Mouse (Mus musculus): ENCODE data around the gene Etnk2.

Gene Etnk2

DNA sequence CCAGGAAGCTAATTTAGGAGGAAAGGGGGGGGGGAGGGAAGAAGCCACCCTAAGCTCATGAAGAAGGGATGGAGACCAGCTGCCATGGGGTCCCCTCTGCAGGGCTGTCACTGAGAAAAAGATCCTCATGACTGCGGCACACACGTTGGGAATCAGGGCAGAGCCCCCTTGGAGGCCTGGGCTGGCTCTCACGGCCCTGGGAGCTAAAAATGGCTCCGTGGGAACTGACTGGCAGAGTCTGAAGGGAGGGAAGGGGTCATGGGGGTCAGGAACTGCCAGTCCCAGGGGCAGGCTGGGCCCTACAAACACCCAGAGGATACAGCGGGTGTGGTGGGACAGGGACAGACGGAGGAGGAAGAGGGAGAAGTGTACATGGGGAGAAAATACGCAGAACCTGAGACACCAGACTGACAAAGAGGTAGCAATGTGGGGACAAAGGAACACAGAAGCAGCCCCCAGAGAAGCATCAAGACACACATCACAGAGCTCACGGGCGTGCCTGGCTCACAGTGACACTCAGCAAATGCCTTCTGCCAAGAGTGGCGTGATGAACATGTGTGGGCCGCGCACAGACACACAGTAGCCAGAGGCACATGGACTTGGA is 19.3 kb downstream of the Etnk2 start:
- DNase-seq (ENCODE audit: low spot score in 2 of 2): no peak

DNA sequence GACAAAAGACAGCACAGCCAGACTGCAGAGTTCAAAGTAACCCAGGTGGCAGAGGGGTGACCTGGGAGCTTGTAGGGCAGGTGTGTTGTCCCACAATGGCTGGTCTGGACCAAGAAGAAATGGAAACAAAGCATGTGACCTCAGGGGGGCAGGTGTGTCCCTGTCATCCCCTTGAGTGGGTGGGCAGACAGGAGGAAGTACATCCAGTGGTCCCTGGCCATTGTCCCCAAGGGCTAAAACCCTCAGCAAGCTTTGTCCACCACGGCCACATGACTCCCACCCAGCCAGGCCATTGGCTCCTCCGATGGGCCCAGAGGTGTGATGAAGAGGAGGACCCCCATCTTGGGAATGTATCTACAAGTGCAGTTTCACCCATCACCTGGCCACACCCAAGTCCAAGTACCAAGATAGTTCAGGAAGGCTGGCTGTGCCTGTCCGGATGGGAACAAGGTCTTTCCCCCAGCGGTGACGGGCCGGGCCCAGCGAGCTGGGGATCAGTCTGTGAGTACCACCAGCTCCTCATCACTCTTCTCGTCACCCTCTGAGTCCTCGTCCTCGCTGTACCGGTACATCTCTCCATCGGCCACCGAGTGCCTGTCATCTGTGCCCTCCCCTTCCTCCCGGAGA is 19.9 kb downstream of the Etnk2 start:
- no peak for DNase-seq (ENCODE audit: low spot score in 2 of 2)

DNA sequence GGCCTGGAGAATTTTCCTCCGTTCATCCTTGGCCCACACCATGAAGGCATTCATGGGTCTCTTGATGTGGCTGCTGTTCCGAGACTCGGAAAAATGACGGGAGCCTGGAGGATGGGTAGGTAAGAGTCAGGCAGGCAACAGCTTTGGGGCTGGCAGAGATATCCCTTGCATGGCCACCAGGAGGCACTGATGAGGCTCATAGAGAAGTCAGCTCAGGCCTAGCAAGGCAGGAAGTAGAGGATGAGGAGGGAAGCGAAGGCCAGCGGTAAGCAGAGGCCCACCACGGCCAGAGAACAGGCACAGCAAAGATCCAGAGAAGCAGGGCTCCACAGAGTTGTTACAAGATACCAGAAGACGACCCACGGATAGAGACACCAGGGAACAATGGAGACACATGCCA is 22.1 kb downstream of the Etnk2 start:
- DNase-seq (ENCODE audit: low spot score in 2 of 2): peak in 1 of 2 experiments; percentile 68

DNA sequence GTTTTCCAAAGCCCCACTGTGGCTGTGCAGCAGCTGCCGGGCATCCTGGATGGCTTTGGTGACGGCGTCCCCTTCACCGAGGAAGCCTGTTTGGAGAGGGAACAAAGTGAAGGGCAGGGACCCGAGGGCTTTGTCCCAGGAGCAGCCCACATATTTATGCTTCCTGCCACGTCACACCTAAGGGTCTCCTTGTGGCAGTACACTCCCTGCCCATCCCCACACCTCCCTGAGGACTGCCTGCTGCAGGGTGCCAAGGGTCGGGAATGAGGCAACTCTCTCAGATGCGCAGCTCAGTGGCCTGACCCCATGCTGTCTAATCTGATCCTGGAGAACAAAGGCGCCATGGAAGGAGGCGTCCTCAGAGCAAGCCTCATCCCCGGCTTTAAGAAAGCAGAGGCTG is 22.8 kb downstream of the Etnk2 start:
- DNase-seq (ENCODE audit: low spot score in 2 of 2): no peak

DNA sequence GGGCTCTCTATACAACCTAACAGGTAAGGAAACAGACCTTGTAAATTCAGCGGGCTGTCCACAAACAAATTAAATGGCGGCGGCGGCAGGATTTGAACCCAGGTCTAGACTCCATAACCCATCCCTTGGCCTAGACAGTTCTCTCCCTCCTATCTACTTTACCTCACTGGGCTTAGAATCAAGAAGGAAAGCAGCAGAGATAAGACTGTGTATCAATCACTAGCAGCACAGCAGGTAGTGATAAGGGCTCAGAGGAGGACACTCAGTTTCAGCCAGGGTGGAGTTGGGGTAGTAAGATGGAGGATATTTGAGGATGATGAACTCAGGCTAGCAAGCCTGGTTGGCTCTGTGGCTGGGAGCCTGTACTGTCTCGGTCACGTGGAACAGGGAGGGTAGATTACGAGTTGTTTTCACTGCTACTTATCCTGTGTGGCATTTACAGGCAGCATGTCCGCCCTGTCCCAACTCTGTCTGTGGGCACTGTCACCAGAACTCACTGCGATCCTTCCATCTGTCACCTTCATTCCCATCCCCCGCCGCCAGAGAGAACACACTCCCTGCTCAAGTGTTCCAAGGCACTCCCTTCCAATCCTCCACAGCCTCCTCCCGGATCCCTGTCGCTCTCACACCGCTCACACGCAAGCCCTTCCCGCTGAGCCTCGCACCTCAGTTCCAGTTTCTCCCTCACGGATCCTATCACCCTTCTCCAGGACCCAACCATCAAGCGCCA is 24.3 kb downstream of the Etnk2 start:
- no peak for DNase-seq (ENCODE audit: low spot score in 2 of 2)

DNA sequence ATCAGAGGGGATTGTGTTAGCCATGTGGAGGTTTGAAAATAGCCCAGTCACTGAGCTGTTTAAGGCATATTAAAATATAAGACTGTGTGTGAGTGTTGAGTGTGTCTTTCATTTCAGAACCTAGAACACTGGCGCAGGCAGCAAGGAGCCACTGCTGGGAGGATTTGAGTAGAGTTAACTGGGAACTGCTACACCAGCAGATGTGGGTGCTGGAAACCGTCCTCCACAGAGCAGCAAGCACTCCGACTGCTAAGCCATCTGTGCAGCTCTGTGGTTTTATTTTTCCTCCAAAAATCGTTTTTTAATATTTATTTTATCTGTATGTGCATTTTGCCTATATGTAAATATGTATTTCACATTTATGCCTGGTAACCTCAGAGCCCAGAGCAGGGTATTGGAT is 31.3 kb downstream of the Etnk2 start:
- DNase-seq (ENCODE audit: low spot score in 2 of 2): no peak

DNA sequence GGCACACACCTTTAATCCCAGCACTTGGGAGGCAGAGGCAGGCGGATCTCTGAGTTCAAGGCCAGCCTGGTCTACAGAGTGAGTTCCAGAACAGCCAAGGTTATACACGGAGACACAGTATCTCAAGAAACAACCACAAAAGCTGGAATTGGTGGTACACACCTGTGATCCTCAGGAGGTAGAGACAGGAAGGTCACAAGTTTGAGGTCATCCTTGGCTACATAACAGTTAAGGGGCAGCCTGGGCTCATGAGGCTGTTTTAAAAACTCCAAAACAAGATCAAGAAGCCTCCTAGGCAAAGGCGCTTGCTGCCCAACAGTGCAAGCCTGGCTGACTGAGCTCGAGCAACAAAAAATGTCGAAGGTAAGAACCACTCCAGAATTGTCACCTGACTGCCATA is 33.3 kb downstream of the Etnk2 start:
- DNase-seq (ENCODE audit: low spot score in 2 of 2): no peak

DNA sequence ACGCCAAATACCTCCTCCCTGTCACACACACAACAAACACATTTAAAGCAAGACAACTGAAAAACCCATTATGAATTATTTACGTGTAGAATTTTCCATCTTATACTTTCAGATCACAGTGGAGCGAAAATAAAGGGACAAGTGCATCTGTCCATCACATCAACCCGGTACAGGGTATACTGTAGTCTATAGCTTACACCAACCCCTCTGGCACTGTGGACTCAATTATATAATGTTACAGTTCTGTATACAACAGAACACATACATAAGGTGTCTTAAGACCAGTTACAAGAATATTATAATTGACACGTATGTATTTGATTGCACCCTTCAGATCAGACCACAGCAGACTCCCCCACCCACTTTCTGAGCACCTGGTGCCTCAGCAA is 33.7 kb downstream of the Etnk2 start:
- DNase-seq (ENCODE audit: low spot score in 2 of 2): no peak

DNA sequence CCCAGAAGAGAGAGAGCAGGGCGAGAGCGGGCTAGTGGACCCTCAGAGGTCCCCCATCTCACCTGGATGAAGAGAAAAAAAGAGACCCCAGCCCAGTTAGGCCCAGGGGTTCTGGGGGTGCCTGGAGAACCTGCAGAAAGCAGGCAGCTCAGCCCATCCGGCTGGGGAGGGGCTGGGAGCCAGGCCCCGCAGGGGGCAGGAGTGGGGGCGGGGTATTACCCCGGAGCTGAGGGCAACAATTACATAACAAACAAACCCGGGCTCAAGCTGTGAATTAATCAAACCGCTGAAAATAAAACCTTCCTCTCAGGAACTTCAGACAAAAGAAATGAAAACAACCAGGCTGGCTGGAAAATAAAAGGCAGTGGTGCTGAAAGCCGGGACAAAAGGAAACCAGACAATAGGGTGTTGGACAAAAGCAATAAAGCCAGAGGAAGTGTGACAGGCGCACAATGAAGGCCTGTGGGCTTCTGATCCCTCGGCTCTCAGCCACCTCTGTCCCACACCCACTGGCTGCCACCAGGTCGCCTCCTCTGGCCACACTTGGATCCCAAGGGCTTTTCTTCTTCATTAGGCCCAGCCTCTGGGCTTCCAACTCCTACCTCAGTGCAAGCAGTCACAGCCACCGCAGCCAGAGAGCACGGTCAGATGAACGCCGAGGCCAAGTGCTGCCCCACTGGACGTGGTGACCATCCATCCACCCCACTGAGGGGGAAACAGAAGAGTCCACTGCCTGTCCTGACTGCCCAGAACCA is 34.3 kb downstream of the Etnk2 start:
- peak in 1 of 2 experiments; percentile 13 for DNase-seq (ENCODE audit: low spot score in 2 of 2)

DNA sequence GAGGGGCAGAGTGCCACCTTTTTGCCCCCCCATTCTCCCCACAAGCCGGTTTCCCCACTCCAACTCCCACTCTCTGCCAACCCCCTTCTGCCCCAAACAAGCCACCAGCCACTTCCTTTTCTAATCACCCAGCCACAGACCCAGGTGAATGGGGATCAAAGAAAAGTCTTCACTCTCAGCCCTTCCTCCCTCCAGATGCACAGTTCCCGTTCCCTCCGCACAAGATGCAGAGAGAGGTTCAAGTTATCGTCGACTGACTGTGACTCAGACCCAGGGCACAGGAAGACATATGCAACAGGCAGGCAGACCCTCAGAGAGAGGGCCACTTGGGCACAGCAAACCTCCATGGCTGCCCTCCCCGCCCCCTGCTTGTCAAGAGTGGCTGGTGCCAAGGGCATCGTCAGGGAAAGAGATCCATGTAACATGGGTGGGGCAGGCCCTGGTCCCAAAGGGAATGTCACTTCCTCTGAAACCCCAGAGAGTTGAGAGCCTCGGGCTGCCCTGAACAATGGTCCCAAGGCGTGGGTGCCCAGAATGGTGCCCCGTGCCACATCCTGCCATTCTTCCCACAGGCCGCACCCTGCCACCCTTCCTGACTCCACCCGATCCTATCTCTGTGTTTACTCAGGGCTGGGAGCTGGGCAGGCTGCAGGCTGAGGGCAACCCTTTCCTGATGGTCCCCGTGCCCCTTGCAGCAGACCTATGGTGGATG is 36.8 kb downstream of the Etnk2 start:
- DNase-seq (ENCODE audit: low spot score in 2 of 2): no peak

DNA sequence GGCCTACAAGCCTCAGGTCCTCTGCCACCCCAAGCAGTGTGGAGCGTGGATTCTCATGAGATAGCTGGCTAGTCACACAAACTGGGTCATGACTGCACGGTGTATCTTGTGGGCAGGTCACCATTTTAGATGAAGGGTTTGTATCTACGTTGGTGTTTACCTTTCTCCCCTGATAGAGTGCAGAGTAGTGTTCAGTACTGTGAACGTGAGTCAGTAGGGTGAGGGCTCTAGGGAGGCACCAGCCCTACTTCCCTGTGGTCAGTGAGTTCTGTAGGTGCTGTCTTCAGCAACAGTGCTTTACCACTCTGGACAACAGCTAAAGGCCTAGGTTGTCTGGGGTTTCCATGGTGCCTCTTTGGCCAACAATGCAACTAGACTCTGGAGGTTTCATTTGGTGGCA is 40.6 kb downstream of the Etnk2 start:
- DNase-seq (ENCODE audit: low spot score in 2 of 2): no peak

DNA sequence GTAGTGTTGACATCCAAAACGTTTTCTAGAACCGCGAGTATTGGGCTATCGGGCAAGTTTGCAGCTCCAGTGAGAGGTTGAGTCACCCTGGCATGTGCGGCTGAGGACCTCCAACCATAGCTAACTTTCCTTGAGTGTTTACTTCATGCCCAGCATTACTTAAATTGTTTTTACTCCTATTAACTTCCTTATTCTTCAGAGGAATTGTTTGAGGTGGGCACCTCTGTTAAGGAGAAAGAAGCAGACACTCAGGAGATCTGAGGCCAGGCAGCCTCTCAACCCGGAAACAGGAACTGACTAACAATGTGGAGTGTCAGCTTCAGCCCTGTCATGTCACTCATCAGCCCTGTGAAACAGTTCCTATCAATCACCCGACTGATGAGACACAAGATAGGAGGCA is 43.2 kb downstream of the Etnk2 start:
- no peak for DNase-seq (ENCODE audit: low spot score in 2 of 2)

DNA sequence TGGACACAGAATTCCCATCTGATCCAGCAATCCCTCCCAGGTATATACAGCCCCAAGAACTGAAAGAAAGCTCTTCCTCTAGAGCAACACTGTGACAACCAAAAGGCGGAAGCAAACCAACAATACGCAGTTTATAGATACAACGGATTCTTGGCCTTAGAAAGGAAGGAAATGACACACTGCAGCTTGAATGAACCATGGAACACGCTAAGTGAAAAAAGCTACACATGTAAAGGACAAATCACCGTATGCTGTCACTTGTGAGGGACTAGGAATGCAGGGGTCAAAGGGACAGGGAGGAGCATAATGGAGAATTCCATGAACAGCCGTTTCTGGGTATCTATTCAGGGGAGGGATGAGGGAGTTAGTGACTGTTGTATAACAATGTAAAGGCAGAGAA is 44.1 kb downstream of the Etnk2 start:
- no peak for DNase-seq (ENCODE audit: low spot score in 2 of 2)

DNA sequence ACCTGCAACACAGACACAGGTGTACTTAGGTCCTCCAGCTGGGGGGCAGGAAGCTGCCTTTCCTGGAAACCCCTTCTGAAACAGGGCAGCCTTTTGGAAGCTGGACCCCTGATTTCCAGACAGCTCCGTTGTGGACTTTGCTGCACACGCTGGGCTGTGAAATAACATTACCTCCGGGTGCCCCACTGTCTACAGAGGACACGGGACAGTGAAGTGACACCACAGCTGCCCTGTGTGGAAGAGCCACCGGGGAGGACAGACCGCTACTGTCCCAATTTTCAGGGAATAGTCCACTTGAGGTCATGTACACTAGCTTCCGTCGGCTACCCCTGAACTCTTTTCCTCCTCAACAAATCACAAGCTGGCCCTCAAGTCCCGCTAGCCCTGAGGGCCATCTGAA is 44.9 kb downstream of the Etnk2 start:
- DNase-seq (ENCODE audit: low spot score in 2 of 2): no peak

DNA sequence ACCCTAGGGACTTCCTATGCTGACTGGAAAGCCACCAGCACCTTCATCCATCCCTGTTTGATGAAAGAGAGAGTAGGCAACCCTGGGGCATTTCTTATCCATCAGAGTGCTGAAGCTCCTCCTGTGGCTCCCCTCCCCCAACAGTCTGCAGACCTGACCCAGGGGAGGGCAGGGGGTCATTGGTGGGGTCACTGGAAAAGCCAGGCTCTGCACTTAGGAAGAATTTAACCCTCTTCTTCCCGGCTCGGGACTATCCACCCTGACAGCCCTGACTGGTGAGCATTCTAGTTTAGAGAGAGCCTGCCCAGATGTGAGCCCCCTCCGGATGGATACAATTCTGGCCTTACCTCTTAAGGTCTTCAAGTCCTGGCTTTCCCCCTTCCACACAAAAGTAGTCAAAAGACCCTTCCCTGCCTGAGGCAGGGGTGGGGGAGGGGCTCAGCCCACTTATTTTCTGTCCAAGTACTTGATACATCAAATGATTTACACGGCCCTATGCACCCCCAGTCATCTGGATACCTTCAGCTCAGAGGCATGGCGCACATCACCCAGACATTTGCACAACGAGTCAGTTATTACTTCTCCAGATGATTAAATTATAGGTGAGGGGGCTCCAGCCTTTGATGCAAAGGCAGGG is 45.6 kb downstream of the Etnk2 start:
- DNase-seq (ENCODE audit: low spot score in 2 of 2): no peak

DNA sequence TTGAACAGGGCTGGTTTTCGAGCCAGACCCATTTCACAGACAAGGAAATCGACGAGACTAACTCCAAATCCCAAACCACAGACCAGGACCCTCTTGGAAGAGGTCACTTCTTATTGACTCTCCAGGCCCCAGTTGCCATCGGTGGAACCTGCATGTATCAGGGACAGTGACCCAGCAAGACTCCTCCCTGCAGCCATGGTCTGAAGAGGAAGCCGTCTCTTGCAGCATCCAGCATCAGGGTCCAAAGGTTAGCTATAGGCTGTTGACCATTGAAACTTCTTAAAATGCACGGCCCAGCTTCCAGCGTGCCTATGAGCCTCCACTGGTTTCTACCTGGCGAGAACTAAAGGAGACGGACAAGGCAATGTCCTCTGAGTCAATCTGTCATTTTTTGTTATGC is 46.4 kb downstream of the Etnk2 start:
- DNase-seq (ENCODE audit: low spot score in 2 of 2): no peak

DNA sequence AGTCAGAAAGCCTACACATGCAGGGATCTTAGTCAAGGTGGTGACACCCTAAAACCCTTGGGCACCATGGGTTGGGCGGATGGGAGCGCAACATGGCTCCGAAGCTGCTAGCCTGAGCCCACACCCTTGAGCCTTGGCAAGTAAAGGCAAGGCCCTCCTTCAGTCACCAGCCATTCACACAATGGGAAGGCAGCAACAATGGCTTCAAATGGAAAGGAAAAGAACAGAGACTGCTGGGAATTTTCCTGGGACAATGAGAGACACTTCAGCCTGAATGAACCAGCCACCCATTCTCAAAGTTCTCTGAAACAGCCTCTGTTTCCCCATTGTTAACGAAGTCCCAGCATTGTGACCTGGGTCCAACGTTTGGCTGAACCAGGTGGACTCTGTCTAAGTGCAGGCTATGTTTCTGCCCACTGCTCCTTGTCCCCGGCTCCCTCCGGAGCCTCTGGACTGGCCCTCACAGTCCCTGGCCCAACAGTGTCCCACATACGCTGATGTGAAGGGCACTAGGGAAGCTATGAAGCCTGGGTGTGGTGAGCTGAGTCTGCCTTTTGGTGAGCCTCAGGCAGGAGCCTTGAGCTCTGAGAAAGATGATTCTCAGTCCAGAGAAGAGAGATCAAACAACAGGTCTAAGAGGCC is 48.3 kb downstream of the Etnk2 start:
- no peak for DNase-seq (ENCODE audit: low spot score in 2 of 2)

DNA sequence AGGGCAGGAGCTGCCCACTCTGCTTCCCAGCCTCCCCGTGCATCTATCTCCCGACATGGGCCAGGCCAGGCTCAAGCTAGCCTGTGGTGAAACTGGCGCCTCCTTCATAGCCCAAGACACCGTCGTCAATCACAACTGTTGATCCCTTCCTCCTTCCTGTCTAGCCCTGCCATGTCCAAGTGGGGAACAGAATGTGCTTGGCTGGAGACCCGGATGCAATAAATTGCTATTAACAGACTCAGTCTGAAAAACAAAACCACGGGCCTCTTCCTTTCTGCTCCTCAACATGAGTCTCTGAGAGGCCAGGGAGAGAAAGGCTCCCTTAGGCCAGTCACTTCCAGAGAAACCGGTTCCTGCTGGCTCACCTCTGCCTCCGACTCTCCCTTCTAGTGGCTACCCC is 49.6 kb downstream of the Etnk2 start:
- no peak for DNase-seq (ENCODE audit: low spot score in 2 of 2)

DNA sequence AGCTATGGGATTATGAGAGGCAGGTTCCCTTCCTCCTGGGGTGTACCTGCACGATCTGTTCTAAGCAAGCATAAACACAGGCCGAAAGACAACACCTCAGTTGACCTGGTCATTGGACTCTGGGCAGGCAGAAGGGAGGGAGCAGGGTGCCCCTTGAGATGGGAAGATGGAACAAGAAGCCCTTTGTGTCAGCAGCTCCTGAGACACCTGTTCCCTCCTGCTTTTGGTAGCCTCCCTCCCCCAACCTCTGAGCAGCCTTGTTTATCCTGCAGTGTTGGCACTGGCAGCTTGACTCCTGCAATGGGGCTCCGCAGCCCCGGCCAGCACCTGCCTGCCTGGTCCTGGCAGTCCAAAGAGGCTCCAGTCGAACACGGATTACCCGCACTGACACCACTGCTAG is 51.7 kb downstream of the Etnk2 start:
- no peak for DNase-seq (ENCODE audit: low spot score in 2 of 2)

DNA sequence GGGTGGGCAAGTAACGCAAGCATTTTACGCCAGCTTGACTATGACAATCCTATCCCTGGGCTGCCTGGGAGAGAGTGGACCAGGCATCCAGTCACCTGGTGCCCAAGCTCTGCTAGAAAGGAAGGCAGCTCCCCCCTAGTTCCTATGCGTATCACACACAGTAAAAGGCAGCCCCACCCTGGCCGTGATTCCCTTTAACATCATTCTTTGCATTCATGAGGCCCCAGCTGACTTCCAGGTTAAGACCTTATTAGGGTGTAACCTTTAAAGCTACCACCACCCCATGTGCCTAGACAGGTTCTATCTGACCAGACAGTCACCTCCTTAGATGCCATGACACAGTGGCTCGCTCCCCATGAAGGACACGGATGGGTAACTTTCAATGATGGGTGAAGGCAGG is 52.1 kb downstream of the Etnk2 start:
- DNase-seq (ENCODE audit: low spot score in 2 of 2): no peak

DNA sequence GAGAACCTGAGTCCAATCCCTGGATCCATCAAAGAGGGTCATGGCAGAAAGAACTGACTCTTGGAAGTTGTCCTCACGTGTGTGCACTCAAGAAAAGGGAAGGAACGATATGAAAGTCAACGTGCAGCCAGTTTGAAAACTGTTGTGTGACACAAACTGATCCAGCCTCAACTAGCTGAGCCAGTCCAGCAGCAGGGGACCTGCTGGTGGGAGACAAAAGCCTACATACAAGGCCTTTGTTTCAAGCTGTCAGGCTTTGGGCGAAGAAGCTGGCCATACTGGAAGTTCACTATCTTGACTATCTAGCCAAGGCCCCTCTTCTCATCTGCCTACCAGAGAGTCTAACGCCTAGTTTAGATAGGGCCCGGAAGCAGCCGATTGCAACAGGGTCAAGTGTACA is 53.1 kb downstream of the Etnk2 start:
- DNase-seq (ENCODE audit: low spot score in 2 of 2): no peak
